Mouse (Mus musculus): Measurements from ENCODE around the gene Etv6. TPM values are rescaled to one million over a fixed set of nuclear protein-coding genes. Genes with fewer than 3 reads are reported as not detected.

Gene Etv6
- polyA plus RNA-seq, 1 experiment: not detected

- H3K27ac ChIP-seq (ENCODE audit: insufficient read depth, low read depth, low read length): no peak overlapping the region
- no peak overlapping the region for H3K4me3 ChIP-seq (ENCODE audit: insufficient read depth, low read depth, low read length)
- H3K4me1 ChIP-seq (ENCODE audit: control insufficient read depth, insufficient read depth, low read length): peaks cover 20% of the 10 kb centered on the region
- TF ChIP-seq CTCF (IDR thresholded peaks at IDR 0.05; ENCODE audit: insufficient read depth, low read depth, low read length) (no peak), POLR2A (IDR thresholded peaks at IDR 0.05; ENCODE audit: insufficient read depth, low read depth, low read length) (no peak)
- 71% methylated on average over 6 of the region's 6 CpGs for WGBS
Measured at GRCm38 (mm10) chr6:134186286-134186903, 150.9 kb downstream of the Etv6 start.

GRCm38 (mm10) chr6:134188719-134189118, 153.2 kb downstream of the Etv6 start:
- H3K4me1 ChIP-seq (ENCODE audit: control insufficient read depth, insufficient read depth, low read length): peaks cover 5% of the 10 kb centered on the region
- H3K4me3 ChIP-seq (ENCODE audit: insufficient read depth, low read depth, low read length): no peak overlapping the region
- WGBS: 68% methylated on average over 3 of the region's 3 CpGs
- TF ChIP-seq CTCF (IDR thresholded peaks at IDR 0.05; ENCODE audit: insufficient read depth, low read depth, low read length): no peak
- no peak for TF ChIP-seq POLR2A (IDR thresholded peaks at IDR 0.05; ENCODE audit: insufficient read depth, low read depth, low read length)
- H3K27ac ChIP-seq (ENCODE audit: insufficient read depth, low read depth, low read length): no peak overlapping the region

- Histone ChIP-seq H3K27ac (ENCODE audit: insufficient read depth, low read depth, low read length) (no peak overlapping the region), H3K4me1 (ENCODE audit: control insufficient read depth, insufficient read depth, low read length) (peaks cover 5% of the 10 kb centered on the region), H3K4me3 (ENCODE audit: insufficient read depth, low read depth, low read length) (no peak overlapping the region)
- TF ChIP-seq POLR2A (IDR thresholded peaks at IDR 0.05; ENCODE audit: insufficient read depth, low read depth, low read length) (no peak), CTCF (IDR thresholded peaks at IDR 0.05; ENCODE audit: insufficient read depth, low read depth, low read length) (no peak)
- WGBS: 43% methylated on average over 5 of the region's 5 CpGs
Measured at GRCm38 (mm10) chr6:134189174-134189573, 153.7 kb downstream of the Etv6 start.

GRCm38 (mm10) chr6:134189575-134190132, 154.2 kb downstream of the Etv6 start:
- 58% methylated on average over 7 of the region's 7 CpGs for WGBS

GRCm38 (mm10) chr6:134190597-134191278, 155.2 kb downstream of the Etv6 start:
- Histone ChIP-seq H3K4me3 (ENCODE audit: insufficient read depth, low read depth, low read length) (no peak overlapping the region), H3K27ac (ENCODE audit: insufficient read depth, low read depth, low read length) (no peak overlapping the region), H3K4me1 (ENCODE audit: control insufficient read depth, insufficient read depth, low read length) (peaks cover 5% of the 10 kb centered on the region)
- no peak for TF ChIP-seq POLR2A (IDR thresholded peaks at IDR 0.05; ENCODE audit: insufficient read depth, low read depth, low read length)
- no peak for TF ChIP-seq CTCF (IDR thresholded peaks at IDR 0.05; ENCODE audit: insufficient read depth, low read depth, low read length)
- 45% methylated on average over 7 of the region's 7 CpGs for WGBS

More at GRCm38 (mm10) chr6:134189575-134190132, 154.2 kb downstream of the Etv6 start:
- TF ChIP-seq POLR2A (IDR thresholded peaks at IDR 0.05; ENCODE audit: insufficient read depth, low read depth, low read length) (no peak), CTCF (IDR thresholded peaks at IDR 0.05; ENCODE audit: insufficient read depth, low read depth, low read length) (no peak)
- Histone ChIP-seq H3K4me3 (ENCODE audit: insufficient read depth, low read depth, low read length) (no peak overlapping the region), H3K27ac (ENCODE audit: insufficient read depth, low read depth, low read length) (no peak overlapping the region), H3K4me1 (ENCODE audit: control insufficient read depth, insufficient read depth, low read length) (peaks cover 5% of the 10 kb centered on the region)

GRCm38 (mm10) chr6:134192710-134193109, 157.2 kb downstream of the Etv6 start:
- TF ChIP-seq POLR2A (IDR thresholded peaks at IDR 0.05; ENCODE audit: insufficient read depth, low read depth, low read length): no peak
- TF ChIP-seq CTCF (IDR thresholded peaks at IDR 0.05; ENCODE audit: insufficient read depth, low read depth, low read length): no peak
- no peak overlapping the region for H3K27ac ChIP-seq (ENCODE audit: insufficient read depth, low read depth, low read length)
- no peak overlapping the region for H3K4me3 ChIP-seq (ENCODE audit: insufficient read depth, low read depth, low read length)
- H3K4me1 ChIP-seq (ENCODE audit: control insufficient read depth, insufficient read depth, low read length): peaks cover 5% of the 10 kb centered on the region

- H3K27ac ChIP-seq (ENCODE audit: insufficient read depth, low read depth, low read length): no peak overlapping the region
- peaks cover 7% of the 10 kb centered on the region for H3K4me1 ChIP-seq (ENCODE audit: control insufficient read depth, insufficient read depth, low read length)
- 97% methylated on average over 1 of the region's 1 CpGs for WGBS
- H3K4me3 ChIP-seq (ENCODE audit: insufficient read depth, low read depth, low read length): no peak overlapping the region
- TF ChIP-seq POLR2A (IDR thresholded peaks at IDR 0.05; ENCODE audit: insufficient read depth, low read depth, low read length): no peak
- no peak for TF ChIP-seq CTCF (IDR thresholded peaks at IDR 0.05; ENCODE audit: insufficient read depth, low read depth, low read length)
Measured at GRCm38 (mm10) chr6:134199895-134200294, 164.4 kb downstream of the Etv6 start.

GRCm38 (mm10) chr6:134200577-134200976, 165.1 kb downstream of the Etv6 start:
- no peak overlapping the region for H3K27ac ChIP-seq (ENCODE audit: insufficient read depth, low read depth, low read length)
- TF ChIP-seq CTCF (IDR thresholded peaks at IDR 0.05; ENCODE audit: insufficient read depth, low read depth, low read length): no peak
- no peak for TF ChIP-seq POLR2A (IDR thresholded peaks at IDR 0.05; ENCODE audit: insufficient read depth, low read depth, low read length)
- H3K4me1 ChIP-seq (ENCODE audit: control insufficient read depth, insufficient read depth, low read length): peaks cover 7% of the 10 kb centered on the region
- H3K4me3 ChIP-seq (ENCODE audit: insufficient read depth, low read depth, low read length): no peak overlapping the region
- WGBS: 65% methylated on average over 10 of the region's 10 CpGs

- no peak for TF ChIP-seq POLR2A (IDR thresholded peaks at IDR 0.05; ENCODE audit: insufficient read depth, low read depth, low read length)
- TF ChIP-seq CTCF (IDR thresholded peaks at IDR 0.05; ENCODE audit: insufficient read depth, low read depth, low read length): no peak
- Histone ChIP-seq H3K27ac (ENCODE audit: insufficient read depth, low read depth, low read length) (no peak overlapping the region), H3K4me3 (ENCODE audit: insufficient read depth, low read depth, low read length) (no peak overlapping the region), H3K4me1 (ENCODE audit: control insufficient read depth, insufficient read depth, low read length) (peaks cover 10% of the 10 kb centered on the region)
- WGBS: 97% methylated on average over 5 of the region's 5 CpGs
Measured at GRCm38 (mm10) chr6:134202176-134202575, 166.7 kb downstream of the Etv6 start.
